Mouse (Mus musculus) bone marrow macrophage, adult 2 months (primary cell): ENCODE measurements at regions not wholly inside any gene's neighbourhood (a gene's known extent, or its start where the extent isn't known, plus 50 kb on each side); places are given as distances from the start of the nearest gene placed in this dataset.
"Not testable (repeated sequence)": the region's sequence is repeated elsewhere in the genome, so short reads cannot be mapped to it uniquely, and the experiment has no call there.

Experiments
- H3K27ac ChIP-seq: 2 replicates; pipeline ENCODE4 v1.5.1; 2012; ENCODE audit warnings: low read depth, low read length; ENCODE audit not compliant: insufficient read depth
- H3K4me1 ChIP-seq: 2 replicates; pipeline ENCODE4 v1.6.1; 2012; ENCODE audit warnings: low read length; ENCODE audit not compliant: control insufficient read depth, insufficient read depth
- H3K4me3 ChIP-seq: 2 replicates; pipeline ENCODE4 v1.5.1; 2012; ENCODE audit warnings: mild to moderate bottlenecking, low read length, moderate library complexity; ENCODE audit not compliant: insufficient read depth
- CTCF ChIP-seq: IDR thresholded peaks from 2 replicates; pipeline ENCODE4 v1.5.1; 2012; ENCODE audit warnings: low read depth, mild to moderate bottlenecking, low read length, moderate library complexity
- POLR2A ChIP-seq: IDR thresholded peaks from 2 replicates; pipeline ENCODE4 v1.6.1; 2012; ENCODE audit warnings: mild to moderate bottlenecking, low read depth, low read length, borderline replicate concordance

- Histone ChIP-seq H3K27ac (no peak overlapping the region), H3K4me3 (no peak overlapping the region), H3K4me1 (no peaks in the 10 kb centered on the region)
- TF ChIP-seq POLR2A (no peak), CTCF (no peak)
Observed at GRCm38 (mm10) chr14:89642836-89643235, 1171.6 kb upstream of the Pcdh20 start.

- Histone ChIP-seq H3K4me1 (no peaks in the 10 kb centered on the region), H3K4me3 (no peak overlapping the region), H3K27ac (no peak overlapping the region)
- TF ChIP-seq CTCF (no peak), POLR2A (no peak)
Observed at GRCm38 (mm10) chr14:89639322-89639721, 1168.1 kb upstream of the Pcdh20 start.

DNA sequence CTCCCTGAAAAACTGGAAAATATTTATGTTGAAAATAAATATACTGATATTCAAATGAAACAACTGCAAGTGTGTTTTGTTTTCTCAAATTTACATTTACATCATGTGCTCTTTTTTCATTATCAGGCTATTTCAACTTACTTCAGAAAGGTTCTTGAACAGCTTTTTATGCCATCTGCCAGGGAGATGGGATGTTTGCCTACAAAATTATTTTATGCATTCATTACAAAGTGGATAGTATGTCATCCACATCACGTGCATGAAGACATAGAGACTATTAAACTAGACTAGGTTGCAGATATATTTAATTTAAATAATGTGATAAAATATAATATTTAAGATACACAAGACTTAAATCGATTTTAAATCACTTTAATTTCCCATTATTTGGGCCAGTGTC lies 1165.5 kb upstream of the Pcdh20 start:
- H3K27ac ChIP-seq, result no peak overlapping the region
- no peaks in the 10 kb centered on the region for H3K4me1 ChIP-seq
- TF ChIP-seq POLR2A (no peak), CTCF (no peak)
- H3K4me3 ChIP-seq, result no peak overlapping the region

GRCm38 (mm10) chr14:89634559-89635124 lies 1163.4 kb upstream of the Pcdh20 start:
- Histone ChIP-seq H3K4me3 (no peak overlapping the region), H3K27ac (no peak overlapping the region), H3K4me1 (no peaks in the 10 kb centered on the region)
- no peak for TF ChIP-seq CTCF
- no peak for TF ChIP-seq POLR2A

- Histone ChIP-seq H3K4me1 (no peaks in the 10 kb centered on the region), H3K27ac (no peak overlapping the region), H3K4me3 (no peak overlapping the region)
- TF ChIP-seq POLR2A, result no peak
- TF ChIP-seq CTCF, result no peak
Observed at GRCm38 (mm10) chr14:89633654-89634053, 1162.5 kb upstream of the Pcdh20 start.

DNA sequence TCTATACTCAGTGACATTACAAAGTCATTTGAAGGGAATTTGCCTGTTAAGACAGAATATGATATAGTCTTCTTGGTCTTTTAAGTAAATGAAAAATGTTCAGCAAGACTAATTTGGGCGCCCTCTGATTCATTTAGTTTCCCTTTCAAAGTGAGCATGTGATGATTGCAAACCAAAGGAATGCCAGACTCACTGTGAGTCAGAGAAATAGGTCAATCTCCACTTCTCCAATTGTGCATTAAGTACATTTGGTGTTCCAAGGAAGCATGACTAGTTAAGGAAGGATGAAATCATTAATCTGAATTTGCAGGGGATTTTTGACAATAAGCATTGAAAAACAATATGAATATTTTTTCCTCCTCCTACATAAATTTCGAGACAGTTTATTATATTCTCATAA lies 1139.5 kb upstream of the Pcdh20 start:
- peaks cover 3% of the 10 kb centered on the region for H3K4me1 ChIP-seq
- no peak for TF ChIP-seq CTCF
- no peak for TF ChIP-seq POLR2A
- H3K27ac ChIP-seq, result no peak overlapping the region
- H3K4me3 ChIP-seq, result no peak overlapping the region

DNA sequence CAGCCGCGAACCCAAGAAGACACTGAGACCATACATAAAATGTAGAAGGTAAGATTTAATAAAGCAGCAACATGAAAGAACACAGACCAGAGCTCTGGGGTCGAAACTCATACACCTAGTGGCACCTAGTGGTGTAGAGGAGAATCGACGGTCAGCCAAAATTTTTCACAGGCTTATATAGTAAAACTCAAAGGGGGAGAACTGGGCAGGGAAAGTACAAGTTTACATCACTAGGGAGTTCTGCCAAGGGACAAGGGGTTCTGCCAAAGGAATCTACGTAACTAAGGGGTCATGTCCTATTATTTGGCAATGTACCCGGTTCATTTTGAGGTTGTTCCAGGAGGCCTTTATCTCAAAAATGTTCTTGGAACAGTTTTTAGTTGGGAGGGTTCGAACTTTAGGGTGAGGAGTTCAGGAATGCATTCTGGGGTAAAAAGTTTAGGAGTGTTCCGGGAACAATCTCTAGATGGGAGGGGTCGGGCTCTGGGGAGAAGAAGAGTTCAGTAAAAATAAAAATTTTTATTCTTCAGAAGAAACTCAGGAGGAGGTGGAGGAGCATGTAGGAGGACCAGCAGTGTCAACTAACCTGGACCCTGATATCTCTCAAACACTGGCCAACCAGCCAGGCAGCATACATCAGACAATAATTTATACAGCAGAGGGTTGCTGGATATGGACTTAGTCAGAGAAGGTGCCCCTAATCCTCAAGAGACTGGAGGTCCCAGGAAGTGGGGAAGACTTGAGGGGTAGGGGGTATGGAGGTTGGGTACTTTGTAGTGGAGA lies 1138.7 kb upstream of the Pcdh20 start:
- not testable (repeated sequence) for H3K4me3 ChIP-seq, H3K4me1 ChIP-seq
- H3K27ac ChIP-seq, result peak overlapping the region; percentile 63

DNA sequence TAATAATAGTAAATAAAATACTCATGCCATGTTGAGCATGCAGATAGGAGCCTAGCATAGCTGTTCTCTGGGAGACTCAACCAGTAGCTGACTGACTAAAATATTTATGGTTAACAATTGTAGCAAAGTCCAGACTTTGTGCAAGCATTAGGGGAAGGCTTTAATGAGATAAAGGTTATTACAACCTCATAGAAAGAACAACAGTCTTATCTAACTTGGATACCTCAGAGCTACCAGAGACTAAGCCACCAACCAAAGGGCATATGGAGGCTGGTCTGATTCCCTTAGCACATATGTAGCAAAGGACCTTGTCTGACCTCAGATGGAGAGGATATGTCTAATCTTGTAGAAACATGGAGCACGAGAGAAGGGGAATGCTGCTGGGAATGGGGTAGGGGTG lies 1136.4 kb upstream of the Pcdh20 start:
- Histone ChIP-seq H3K4me1 (peaks cover 3% of the 10 kb centered on the region), H3K4me3 (no peak overlapping the region), H3K27ac (no peak overlapping the region)
- TF ChIP-seq CTCF (no peak), POLR2A (no peak)

GRCm38 (mm10) chr14:89597812-89598211 lies 1126.6 kb upstream of the Pcdh20 start:
- TF ChIP-seq CTCF (no peak), POLR2A (no peak)
- Histone ChIP-seq H3K4me3 (no peak overlapping the region), H3K4me1 (no peaks in the 10 kb centered on the region), H3K27ac (no peak overlapping the region)

- Histone ChIP-seq H3K27ac (no peak overlapping the region), H3K4me3 (no peak overlapping the region), H3K4me1 (no peaks in the 10 kb centered on the region)
- TF ChIP-seq CTCF (no peak), POLR2A (no peak)
Observed at GRCm38 (mm10) chr14:89573576-89573975, 1102.4 kb upstream of the Pcdh20 start.
